Mouse (Mus musculus): ENCODE measurements around the gene Sprr2a1. TPM values are rescaled to one million over a fixed set of nuclear protein-coding genes. Genes with fewer than 3 reads are reported as not detected.
"Not testable (repeated sequence)": the region's sequence is repeated elsewhere in the genome, so short reads cannot be mapped to it uniquely, and the experiment has no call there.

Sprr2a1 gene
- not detected for total RNA-seq (2018; cell fraction: chromatin; rRNA removed)
- not detected for total RNA-seq (2018; cell fraction: cytosol; rRNA removed)
- not detected for total RNA-seq (2018; cell fraction: nucleus; rRNA removed)
- polyA plus RNA-seq (2018): not detected in 3 replicates

GRCm38 (mm10) chr3:92215569-92215968 lies at the start of gene Sprr2a1, which contains the start of gene Sprr2a2:
Gene Sprr2a1, plus strand, starts transcription at chr3:92215799.
Gene Sprr2a2, plus strand, starts transcription at chr3:92215920.
- whole genome bisulfite sequencing (ENCODE audit: missing documents): no CpG with 5 or more reads among the region's 2 CpGs

GRCm38 (mm10) chr3:92169847-92170246 lies 45.8 kb upstream of the Sprr2a1 start:
- Histone ChIP-seq H3K79me2 (ENCODE audit: inconsistent target) (no peaks in the 10 kb centered on the region), H3K4me3 (ENCODE audit: inconsistent target) (no peak overlapping the region), H3K36me3 (ENCODE audit: inconsistent target) (no peaks in the 10 kb centered on the region), H3K27ac (no peak overlapping the region)
- 92% methylated on average over 3 of the region's 3 CpGs for WGBS (ENCODE audit: missing documents)

More at GRCm38 (mm10) chr3:92215569-92215968, at the start of gene Sprr2a1, which contains the start of gene Sprr2a2:
- not testable (repeated sequence) for H3K27ac ChIP-seq; H3K4me3 ChIP-seq (ENCODE audit: inconsistent target); H3K79me2 ChIP-seq (ENCODE audit: inconsistent target); H3K36me3 ChIP-seq (ENCODE audit: inconsistent target)

GRCm38 (mm10) chr3:92176880-92177279 lies 38.7 kb upstream of the Sprr2a1 start:
- 55% methylated on average over 1 of the region's 1 CpGs for WGBS (ENCODE audit: missing documents)
- Histone ChIP-seq H3K79me2 (ENCODE audit: inconsistent target) (no peaks in the 10 kb centered on the region), H3K27ac (no peak overlapping the region), H3K4me3 (ENCODE audit: inconsistent target) (no peak overlapping the region), H3K36me3 (ENCODE audit: inconsistent target) (no peaks in the 10 kb centered on the region)

GRCm38 (mm10) chr3:92195512-92196200 lies 19.9 kb upstream of the Sprr2a1 start:
- no peak overlapping the region for H3K4me3 ChIP-seq (ENCODE audit: inconsistent target)
- no peaks in the 10 kb centered on the region for H3K36me3 ChIP-seq (ENCODE audit: inconsistent target)
- no peak overlapping the region for H3K27ac ChIP-seq
- 86% methylated on average over 6 of the region's 6 CpGs for WGBS (ENCODE audit: missing documents)
- H3K79me2 ChIP-seq (ENCODE audit: inconsistent target): no peaks in the 10 kb centered on the region

GRCm38 (mm10) chr3:92211133-92211925 lies 4.3 kb upstream of the Sprr2a1 start:
- not testable (repeated sequence) for H3K27ac ChIP-seq; H3K79me2 ChIP-seq (ENCODE audit: inconsistent target); H3K36me3 ChIP-seq (ENCODE audit: inconsistent target); H3K4me3 ChIP-seq (ENCODE audit: inconsistent target)
- no CpG with 5 or more reads among the region's 16 CpGs for WGBS (ENCODE audit: missing documents)

- not testable (repeated sequence) for H3K27ac ChIP-seq; H3K79me2 ChIP-seq (ENCODE audit: inconsistent target); H3K4me3 ChIP-seq (ENCODE audit: inconsistent target); H3K36me3 ChIP-seq (ENCODE audit: inconsistent target)
- no CpG with 5 or more reads among the region's 1 CpGs for WGBS (ENCODE audit: missing documents)
Measured at GRCm38 (mm10) chr3:92212059-92212458, 3.5 kb upstream of the Sprr2a1 start.

- H3K36me3 ChIP-seq (ENCODE audit: inconsistent target); H3K4me3 ChIP-seq (ENCODE audit: inconsistent target); H3K79me2 ChIP-seq (ENCODE audit: inconsistent target); H3K27ac ChIP-seq: not testable (repeated sequence)
Measured at GRCm38 (mm10) chr3:92213651-92214050, 1.9 kb upstream of the Sprr2a1 start.

GRCm38 (mm10) chr3:92219031-92219430 lies 3.4 kb downstream of the Sprr2a1 start:
- no CpG with 5 or more reads among the region's 8 CpGs for WGBS (ENCODE audit: missing documents)
- H3K79me2 ChIP-seq (ENCODE audit: inconsistent target); H3K27ac ChIP-seq; H3K36me3 ChIP-seq (ENCODE audit: inconsistent target); H3K4me3 ChIP-seq (ENCODE audit: inconsistent target): not testable (repeated sequence)

- H3K27ac ChIP-seq; H3K79me2 ChIP-seq (ENCODE audit: inconsistent target); H3K4me3 ChIP-seq (ENCODE audit: inconsistent target); H3K36me3 ChIP-seq (ENCODE audit: inconsistent target): not testable (repeated sequence)
Measured at GRCm38 (mm10) chr3:92223708-92224107, 8.1 kb downstream of the Sprr2a1 start.

- H3K4me3 ChIP-seq (ENCODE audit: inconsistent target); H3K27ac ChIP-seq; H3K36me3 ChIP-seq (ENCODE audit: inconsistent target); H3K79me2 ChIP-seq (ENCODE audit: inconsistent target): not testable (repeated sequence)
- WGBS (ENCODE audit: missing documents): 66% methylated on average over 3 of the region's 3 CpGs
Measured at GRCm38 (mm10) chr3:92227410-92227809, 11.8 kb downstream of the Sprr2a1 start.

GRCm38 (mm10) chr3:92236463-92237189 lies 21.0 kb downstream of the Sprr2a1 start:
- H3K36me3 ChIP-seq (ENCODE audit: inconsistent target); H3K79me2 ChIP-seq (ENCODE audit: inconsistent target); H3K4me3 ChIP-seq (ENCODE audit: inconsistent target); H3K27ac ChIP-seq: not testable (repeated sequence)
- WGBS (ENCODE audit: missing documents): no CpG with 5 or more reads among the region's 5 CpGs

- H3K4me3 ChIP-seq (ENCODE audit: inconsistent target); H3K36me3 ChIP-seq (ENCODE audit: inconsistent target); H3K27ac ChIP-seq; H3K79me2 ChIP-seq (ENCODE audit: inconsistent target): not testable (repeated sequence)
Measured at GRCm38 (mm10) chr3:92238736-92239135, 23.1 kb downstream of the Sprr2a1 start.

- not testable (repeated sequence) for H3K27ac ChIP-seq; H3K4me3 ChIP-seq (ENCODE audit: inconsistent target); H3K36me3 ChIP-seq (ENCODE audit: inconsistent target); H3K79me2 ChIP-seq (ENCODE audit: inconsistent target)
- WGBS (ENCODE audit: missing documents): no CpG with 5 or more reads among the region's 1 CpGs
Measured at GRCm38 (mm10) chr3:92239197-92239596, 23.6 kb downstream of the Sprr2a1 start.

GRCm38 (mm10) chr3:92244833-92245232 lies 29.2 kb downstream of the Sprr2a1 start:
- not testable (repeated sequence) for H3K79me2 ChIP-seq (ENCODE audit: inconsistent target); H3K36me3 ChIP-seq (ENCODE audit: inconsistent target); H3K27ac ChIP-seq; H3K4me3 ChIP-seq (ENCODE audit: inconsistent target)

- WGBS (ENCODE audit: missing documents): no CpG with 5 or more reads among the region's 10 CpGs
- not testable (repeated sequence) for H3K79me2 ChIP-seq (ENCODE audit: inconsistent target)
Measured at GRCm38 (mm10) chr3:92246245-92246644, 30.6 kb downstream of the Sprr2a1 start.

More at GRCm38 (mm10) chr3:92246245-92246644, 30.6 kb downstream of the Sprr2a1 start:
- not testable (repeated sequence) for H3K36me3 ChIP-seq (ENCODE audit: inconsistent target); H3K4me3 ChIP-seq (ENCODE audit: inconsistent target); H3K27ac ChIP-seq

All from macrophage (primary cell).